Mouse (Mus musculus): ENCODE measurements around the gene Catsperd. TPM values are rescaled to one million over a fixed set of nuclear protein-coding genes. Genes with fewer than 3 reads are reported as not detected.
"Not testable (repeated sequence)": the region's sequence is repeated elsewhere in the genome, so short reads cannot be mapped to it uniquely, and the experiment has no call there.

Gene Catsperd
- total and polyA plus RNA-seq, 3 experiments, result 0.16 to 0.36 (median 0.21) TPM

DNA sequence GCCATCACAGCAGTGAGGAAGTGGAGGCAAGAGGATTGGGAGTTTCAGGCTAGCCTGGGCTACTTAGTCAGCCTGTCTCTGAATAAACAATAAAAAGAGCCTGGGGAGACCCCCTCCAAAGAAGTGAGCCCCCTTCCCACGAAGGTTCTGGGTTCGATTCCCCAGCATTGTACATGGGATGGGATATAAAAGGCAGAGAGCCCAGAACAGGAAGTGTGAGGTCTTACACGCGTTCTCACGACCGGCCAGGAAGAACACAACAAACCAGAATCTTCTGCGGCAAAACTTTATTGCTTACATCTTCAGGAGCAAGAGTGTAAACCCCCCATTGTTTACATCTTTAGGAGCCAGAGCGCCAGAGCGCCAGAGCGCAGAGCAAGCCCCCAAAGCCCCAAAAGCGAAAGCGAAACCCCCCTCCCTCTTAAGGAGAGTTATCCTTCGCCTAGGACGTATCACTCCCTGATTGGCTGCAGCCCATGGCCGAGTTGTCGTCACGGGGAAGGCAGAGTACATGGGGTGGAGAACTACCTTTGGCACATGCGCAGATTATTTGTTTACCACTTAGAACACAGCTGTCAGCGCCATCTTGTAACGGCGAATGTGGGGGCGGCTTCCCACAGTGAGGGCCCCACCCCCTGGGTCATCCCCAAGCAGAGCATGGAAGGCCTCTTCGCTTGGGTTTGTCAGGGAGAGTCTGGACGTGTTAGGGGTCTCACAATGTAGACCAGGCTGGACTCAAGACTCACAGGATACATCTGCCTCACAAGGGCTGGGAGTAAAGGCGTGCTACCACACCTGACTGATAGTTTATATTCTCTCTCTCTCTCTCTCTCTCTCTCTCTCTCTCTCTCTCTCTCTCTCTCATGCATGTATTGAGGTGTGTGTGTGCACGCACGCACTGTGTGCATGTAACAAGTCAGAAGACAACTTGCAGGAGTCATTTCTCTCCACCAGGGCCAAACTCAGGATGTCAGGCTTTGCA, 2.1 kb downstream of the Catsperd start:
- H3K9me3 ChIP-seq (replicated peaks; ENCODE audit: low read length); H3K27me3 ChIP-seq (replicated peaks); in situ Hi-C loops (cut with MboI; ENCODE audit: low pct_ligation_motif_present, low pct_unique_long_range_greater_than_20kb, low sequenced_read_pairs); dilution Hi-C loops (cut with MboI; ENCODE audit: extremely low pct_ligation_motif_present, extremely low pct_unique_long_range_greater_than_20kb, low sequenced_read_pairs); H3K36me3 ChIP-seq (replicated peaks in 1 of 2; ENCODE audit: control insufficient read depth in 1 of 2, insufficient read depth in 1 of 2, low read length in 1 of 2): not testable (repeated sequence)
- peak overlapping the region; percentile 73 for H3K4me2 ChIP-seq (ENCODE audit: insufficient read depth, low read depth, poor library complexity, severe bottlenecking)
- H3K27ac ChIP-seq (ENCODE audit: insufficient read depth, low read depth), result peak overlapping the region; percentile 84
- peaks cover 18 to 67% of the 10 kb centered on the region in 2 experiments for H3K4me1 ChIP-seq (ENCODE audit: control insufficient read depth in 1 of 2, insufficient read depth in 2 of 2)
- DNase-seq (ENCODE audit: extremely low read depth), result peak; percentile 71
- peaks cover 21% of the 10 kb centered on the region for H3K79me2 ChIP-seq (replicated peaks; ENCODE audit: control insufficient read depth, extremely low read depth, insufficient read depth, poor library complexity, severe bottlenecking)
- peak overlapping the region; percentile 99 for H3K9ac ChIP-seq (ENCODE audit: insufficient read depth, low read depth)
- TF ChIP-seq ZMIZ1 (IDR thresholded peaks at IDR 0.05; ENCODE audit: low read depth, low read length) (0 out of 2 replicates have a peak, but pooled peaks have one; percentile 18), POLR2A (IDR thresholded peaks at IDR 0.05; ENCODE audit: low read depth, low read length) (peak; percentile 71), RCOR1 (conservative IDR thresholded peaks at IDR 0.05; ENCODE audit: low read depth, low read length) (0 out of 2 replicates have a peak, but pooled peaks have one; percentile 10), NRF1 (IDR thresholded peaks at IDR 0.05; ENCODE audit: low read depth, low read length) (peak; percentile 72), CHD1 (IDR thresholded peaks at IDR 0.05; ENCODE audit: low read depth, low read length) (peak; percentile 60; the same call in 1 of the 2 replicates), TCF12 (IDR thresholded peaks at IDR 0.05; ENCODE audit: low read depth, low read length) (0 out of 2 replicates have a peak, but pooled peaks have one; percentile 47), MXI1 (IDR thresholded peaks at IDR 0.05; ENCODE audit: low read depth, low read length) (peak; percentile 64), MYC (IDR thresholded peaks at IDR 0.05; ENCODE audit: low read depth, low read length) (peak; percentile 36; the same call in 1 of the 2 replicates), ELF1 (IDR thresholded peaks at IDR 0.05; ENCODE audit: low read depth, low read length) (peak; percentile 64; the same call in 1 of the 2 replicates), SIN3A (IDR thresholded peaks at IDR 0.05; ENCODE audit: low read length) (peak; percentile 76), JUND (conservative IDR thresholded peaks at IDR 0.05; ENCODE audit: low read depth, low read length) (0 out of 2 replicates have a peak, but pooled peaks have one; percentile 40), MAZ (IDR thresholded peaks at IDR 0.05; ENCODE audit: low read depth, low read length) (peak; percentile 30; the same call in 1 of the 2 replicates), NELFE (IDR thresholded peaks at IDR 0.05; ENCODE audit: low read depth, low read length) (peak; percentile 34; the same call in 1 of the 2 replicates), TBP (conservative IDR thresholded peaks at IDR 0.05; ENCODE audit: low read depth, low read length) (peak; percentile 67; the same call in 1 of the 2 replicates), IRF4 (IDR thresholded peaks at IDR 0.05; ENCODE audit: low read depth, low read length) (peak; percentile 66), ETS1 (conservative IDR thresholded peaks at IDR 0.05; ENCODE audit: low read depth, low read length) (peak; percentile 64; the same call in 1 of the 2 replicates)
- H3K4me3 ChIP-seq (replicated peaks in 1 of 3; ENCODE audit: low read depth in 2 of 3, low read length in 2 of 3, poor library complexity in 1 of 3), result peak overlapping the region; percentile 61 to 93 (median 76)

DNA sequence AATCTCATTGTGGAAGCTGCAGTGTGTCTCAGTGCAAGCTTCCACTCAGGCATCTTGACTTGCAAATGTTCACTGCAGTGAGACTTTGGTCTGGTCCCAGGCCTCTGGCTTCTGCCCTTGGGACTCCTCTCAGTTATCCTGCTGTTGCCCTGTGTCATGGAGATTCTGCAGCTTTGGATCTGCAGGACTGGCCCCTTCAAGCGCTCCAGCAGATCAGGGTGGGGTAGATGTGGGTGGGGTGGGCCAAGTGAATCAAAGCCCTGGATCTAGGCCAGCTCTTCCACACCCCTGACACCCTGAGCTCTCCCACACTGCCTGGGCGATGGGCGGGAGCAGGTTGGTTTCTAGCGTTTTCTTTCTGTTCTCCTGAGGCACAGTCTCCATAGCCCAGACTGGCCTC, 3.9 kb downstream of the Catsperd start:
- H3K4me1 ChIP-seq (ENCODE audit: control insufficient read depth in 1 of 2, insufficient read depth in 2 of 2), result peaks cover 14 to 56% of the 10 kb centered on the region in 2 experiments
- H3K79me2 ChIP-seq (replicated peaks; ENCODE audit: control insufficient read depth, extremely low read depth, insufficient read depth, poor library complexity, severe bottlenecking), result peaks cover 7% of the 10 kb centered on the region; the same call in 1 of the 2 replicates
- no peak overlapping the region for H3K9ac ChIP-seq (ENCODE audit: insufficient read depth, low read depth)
- no peak overlapping the region for H3K4me3 ChIP-seq (replicated peaks in 1 of 3; ENCODE audit: low read depth in 2 of 3, low read length in 2 of 3, poor library complexity in 1 of 3)
- no peak overlapping the region for H3K27ac ChIP-seq (ENCODE audit: insufficient read depth, low read depth)
- H3K36me3 ChIP-seq (replicated peaks in 1 of 2; ENCODE audit: control insufficient read depth in 1 of 2, insufficient read depth in 1 of 2, low read length in 1 of 2), result peaks cover 0 to 2% of the 10 kb centered on the region in 2 experiments
- in situ Hi-C loops (cut with MboI; ENCODE audit: low pct_ligation_motif_present, low pct_unique_long_range_greater_than_20kb, low sequenced_read_pairs), result no loop called here
- H3K4me2 ChIP-seq (ENCODE audit: insufficient read depth, low read depth, poor library complexity, severe bottlenecking), result no peak overlapping the region
- H3K9me3 ChIP-seq (replicated peaks; ENCODE audit: low read length), result no peaks in the 10 kb centered on the region
- no peak for DNase-seq (ENCODE audit: extremely low read depth)
- TF ChIP-seq MYC (IDR thresholded peaks at IDR 0.05; ENCODE audit: low read depth, low read length) (no peak), SMC3 (IDR thresholded peaks at IDR 0.05; ENCODE audit: low read depth, low read length) (no peak), UBTF (IDR thresholded peaks at IDR 0.05; ENCODE audit: low read depth, low read length) (no peak), ZNF384 (IDR thresholded peaks at IDR 0.05; ENCODE audit: low read depth, low read length) (no peak), ELF1 (IDR thresholded peaks at IDR 0.05; ENCODE audit: low read depth, low read length) (no peak), RCOR1 (conservative IDR thresholded peaks at IDR 0.05; ENCODE audit: low read depth, low read length) (no peak)
- H3K27me3 ChIP-seq (replicated peaks), result no peaks in the 10 kb centered on the region
- dilution Hi-C loops (cut with MboI; ENCODE audit: extremely low pct_ligation_motif_present, extremely low pct_unique_long_range_greater_than_20kb, low sequenced_read_pairs), result no loop called here
